Mouse (Mus musculus) urinary bladder, postnatal 36 days (tissue): ENCODE measurements around the gene Lgr5.

Source experiments
- DNase-seq, 2 experiments: peaks; one replicate each; pipeline ENCODE4 v3.0.0; 2022; ENCODE audit warnings: low spot score in 2 of 2, mixed read lengths in 1 of 2

Gene Lgr5

DNA sequence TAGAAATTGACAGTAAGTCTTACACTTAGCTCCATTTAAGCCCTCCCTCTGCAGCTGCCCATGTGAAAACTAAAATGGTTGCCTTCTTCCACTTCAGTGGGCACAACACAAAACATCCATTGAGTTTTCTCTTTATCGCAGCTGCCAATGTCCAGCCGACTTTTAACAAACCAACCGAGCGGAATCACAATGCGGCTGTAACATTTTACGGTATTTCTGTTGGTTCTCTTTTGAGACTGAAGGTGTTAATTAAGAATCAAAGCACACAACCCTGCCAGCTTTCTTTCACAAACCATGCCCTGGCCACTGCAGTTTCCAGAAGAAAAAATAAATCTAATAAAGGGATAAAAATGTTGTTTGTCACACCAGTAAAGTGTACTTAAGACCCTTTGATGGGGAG is 16.3 kb downstream of the Lgr5 start:
- DNase-seq: no peak

DNA sequence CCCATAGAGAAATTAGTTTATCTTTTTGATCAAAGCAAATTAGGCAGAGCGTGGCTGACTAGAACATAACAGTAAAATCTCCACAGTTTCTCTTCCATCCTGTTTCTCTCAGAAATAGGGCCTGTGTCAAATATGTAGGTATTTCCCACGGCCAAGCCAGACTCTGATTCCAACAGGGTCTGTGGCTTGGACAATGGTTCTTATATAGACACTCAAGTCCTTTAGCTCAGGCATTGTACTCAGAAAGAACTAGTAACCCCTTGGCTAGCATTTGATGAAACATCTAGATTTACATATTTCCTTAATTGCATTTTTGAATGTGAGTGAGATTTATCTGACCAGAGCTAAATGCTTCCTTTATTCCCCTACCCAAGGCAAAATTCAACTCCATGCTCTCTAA is 17.0 kb downstream of the Lgr5 start:
- no peak for DNase-seq

DNA sequence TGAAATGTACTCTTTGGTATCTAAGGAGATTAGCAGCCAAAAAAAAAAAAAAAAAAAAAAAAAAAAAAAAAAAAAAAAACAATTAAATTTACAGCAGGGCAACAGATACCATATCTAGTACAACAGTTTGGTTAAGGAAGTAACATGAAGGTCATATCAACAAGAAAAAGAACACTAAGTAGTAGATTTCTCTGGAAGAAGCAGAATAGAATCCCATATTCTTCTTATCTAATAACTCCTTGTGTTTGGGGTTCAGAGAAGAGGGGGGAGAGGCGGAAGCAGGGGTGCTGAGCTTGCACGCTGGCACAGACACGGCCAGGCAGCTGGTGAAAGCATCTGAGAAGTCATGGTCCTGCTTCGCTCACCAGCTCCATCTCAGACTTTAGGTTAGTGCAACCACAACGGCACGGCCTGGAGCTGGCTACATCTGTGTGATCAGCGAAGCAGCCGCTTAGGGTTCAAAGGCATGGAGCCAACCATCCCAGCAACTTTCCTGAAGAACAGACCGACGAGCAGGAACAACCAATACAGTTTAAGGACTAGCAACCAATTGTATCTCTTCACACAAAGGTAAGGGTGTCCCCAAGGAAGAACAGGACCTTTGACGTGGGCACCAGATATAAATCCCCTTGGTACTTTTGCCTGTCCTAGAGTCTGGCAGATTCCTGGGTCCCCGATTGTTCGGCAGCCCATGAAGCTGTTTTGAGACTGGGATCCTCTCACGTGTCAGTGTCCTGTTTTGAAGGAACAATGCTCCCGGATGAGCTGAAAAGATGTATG is 17.7 kb downstream of the Lgr5 start, which contains the start of gene A930009A15Rik:
TSS of gene A930009A15Rik (plus strand) at position 275 of the 780 bp plus-strand sequence.
- DNase-seq: no peak

DNA sequence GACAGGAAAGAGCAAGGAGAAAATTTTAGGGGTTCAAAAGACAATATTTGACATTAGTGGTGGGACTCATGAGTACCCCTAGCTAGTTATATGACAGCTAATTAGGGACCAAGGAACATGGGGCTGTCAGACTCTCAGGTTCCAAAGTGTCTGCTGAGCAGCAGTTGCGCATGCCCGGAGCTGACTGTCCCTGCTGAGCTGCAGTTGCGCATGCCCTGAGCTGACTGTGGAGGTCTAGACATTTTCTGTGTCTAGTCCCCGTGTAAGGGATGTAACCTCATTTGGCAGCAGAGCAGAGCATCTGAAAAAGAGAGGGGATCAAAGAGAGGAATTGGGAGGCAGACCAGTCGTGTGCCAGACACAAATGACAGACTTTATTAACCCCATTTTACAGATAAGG is 23.6 kb downstream of the Lgr5 start:
- DNase-seq: no peak

DNA sequence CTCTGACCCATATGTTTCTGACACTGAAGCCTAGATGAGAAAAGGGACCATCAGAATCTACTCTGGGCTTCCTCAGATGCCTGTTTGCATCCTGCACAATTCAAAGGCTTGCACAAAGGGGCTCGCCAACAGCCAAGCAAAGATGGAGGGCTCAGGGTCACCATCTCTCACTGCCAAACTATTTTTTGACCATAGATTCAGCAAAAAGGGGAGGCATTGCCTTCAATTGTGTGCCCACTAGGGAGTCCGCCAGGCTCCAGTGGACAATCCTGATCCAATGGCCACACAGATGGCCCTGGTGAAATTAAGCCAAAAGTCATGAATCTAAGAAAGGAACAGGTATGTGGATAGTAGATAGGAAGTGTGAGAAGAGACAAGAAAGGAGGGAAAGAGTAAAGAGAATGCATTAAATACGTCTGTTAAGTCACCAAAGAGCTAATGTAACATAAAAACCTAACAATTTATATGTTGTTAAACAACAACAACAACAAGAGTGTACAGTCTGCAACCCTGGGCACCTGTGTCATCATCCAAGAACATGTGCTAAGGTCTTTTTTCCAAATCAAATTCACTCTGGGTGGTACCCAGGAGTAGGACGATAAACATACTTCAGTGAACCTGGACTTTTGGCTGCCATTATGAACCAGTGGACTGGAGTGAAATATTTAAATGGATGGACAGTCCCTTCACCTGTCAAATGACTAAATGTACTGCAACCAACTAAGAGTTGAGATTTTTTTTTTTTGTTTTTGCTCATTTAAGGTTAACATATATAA is 24.5 kb downstream of the Lgr5 start:
- no peak for DNase-seq

DNA sequence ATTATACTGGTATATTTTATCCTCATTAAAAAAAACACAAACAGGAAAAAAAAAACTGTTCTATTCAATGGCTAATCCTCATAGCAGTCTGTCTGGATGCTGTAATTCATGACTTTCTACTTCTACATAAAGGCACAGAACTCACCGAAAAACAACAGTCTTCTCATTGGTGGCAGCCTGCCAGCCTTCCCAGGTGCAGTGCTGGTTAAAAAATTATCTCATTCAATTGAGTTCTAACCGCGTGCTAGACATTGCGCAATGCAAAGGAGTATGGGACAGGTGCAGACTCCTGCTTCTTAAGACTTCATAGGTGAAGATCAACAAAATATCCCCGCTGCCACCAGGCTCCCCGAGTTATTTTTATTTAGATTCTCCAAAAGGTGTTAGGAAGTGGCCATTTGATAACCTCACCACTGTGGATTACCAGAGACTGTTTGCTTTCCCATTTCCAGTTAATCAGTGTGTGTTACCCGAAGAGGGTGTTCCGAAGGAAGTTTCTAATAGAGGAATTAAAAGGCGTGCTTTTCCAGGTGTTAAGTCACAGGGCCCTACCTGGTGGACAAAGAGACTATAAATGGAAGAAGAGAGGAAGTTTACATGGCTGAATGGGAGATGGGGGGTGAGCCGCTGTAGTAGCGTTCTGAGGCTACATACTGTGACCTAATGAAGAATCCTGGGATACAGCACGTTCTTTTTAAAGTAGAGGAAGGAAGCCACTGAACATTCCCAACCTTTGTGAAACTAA is 26.3 kb downstream of the Lgr5 start:
- DNase-seq: no peak

DNA sequence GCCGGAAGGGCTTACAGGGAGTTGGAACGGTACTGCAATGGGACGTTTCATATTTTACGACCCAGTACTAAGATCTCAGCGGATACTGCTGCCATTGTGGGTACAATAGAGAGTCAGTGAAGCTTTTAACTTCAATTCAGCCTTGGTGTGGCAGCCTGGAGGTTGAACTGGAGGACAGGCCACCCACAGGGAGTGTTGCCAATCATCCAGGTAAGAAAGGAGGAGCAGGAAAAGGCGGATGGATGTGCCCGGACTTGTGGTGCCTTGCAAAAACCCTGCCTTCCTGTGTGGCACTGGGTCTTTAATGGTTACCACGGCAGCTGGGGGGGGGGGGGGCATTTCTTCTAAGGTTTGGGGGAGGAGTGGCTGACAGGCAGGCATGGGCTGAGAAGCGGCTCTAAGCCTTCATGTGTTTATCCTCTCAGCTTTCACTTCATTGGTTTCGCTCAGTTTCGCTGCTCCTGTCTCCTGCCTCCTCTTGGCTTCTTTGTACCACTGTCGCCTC is 30.8 kb downstream of the Lgr5 start:
- no peak for DNase-seq

DNA sequence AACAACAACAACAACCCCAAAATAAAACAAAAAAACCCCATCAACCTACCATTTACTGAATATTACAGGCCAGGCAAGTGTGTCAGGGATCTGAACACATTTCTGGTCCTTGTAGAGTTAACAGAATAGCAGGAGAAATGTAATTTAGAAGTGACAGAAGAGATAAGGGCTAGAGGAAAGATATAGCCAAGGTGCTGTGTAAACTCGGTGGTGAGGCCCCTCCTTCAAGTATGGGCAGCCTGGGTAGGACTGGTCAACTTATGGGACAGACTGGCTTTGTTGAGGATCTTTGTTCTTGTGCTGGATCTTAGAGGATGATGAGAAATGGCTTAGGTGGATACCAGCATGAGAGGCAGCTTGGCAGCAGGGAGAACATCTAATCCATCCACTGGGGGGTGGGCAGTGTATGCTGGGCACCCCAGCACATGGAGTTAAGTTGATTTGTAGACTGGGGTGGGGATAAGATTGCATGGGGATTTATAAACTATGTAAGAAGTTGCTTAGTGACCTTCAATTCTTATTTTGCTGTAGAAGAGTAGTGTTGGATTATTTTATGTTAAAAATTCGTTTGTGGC is 32.3 kb downstream of the Lgr5 start:
- DNase-seq: no peak

DNA sequence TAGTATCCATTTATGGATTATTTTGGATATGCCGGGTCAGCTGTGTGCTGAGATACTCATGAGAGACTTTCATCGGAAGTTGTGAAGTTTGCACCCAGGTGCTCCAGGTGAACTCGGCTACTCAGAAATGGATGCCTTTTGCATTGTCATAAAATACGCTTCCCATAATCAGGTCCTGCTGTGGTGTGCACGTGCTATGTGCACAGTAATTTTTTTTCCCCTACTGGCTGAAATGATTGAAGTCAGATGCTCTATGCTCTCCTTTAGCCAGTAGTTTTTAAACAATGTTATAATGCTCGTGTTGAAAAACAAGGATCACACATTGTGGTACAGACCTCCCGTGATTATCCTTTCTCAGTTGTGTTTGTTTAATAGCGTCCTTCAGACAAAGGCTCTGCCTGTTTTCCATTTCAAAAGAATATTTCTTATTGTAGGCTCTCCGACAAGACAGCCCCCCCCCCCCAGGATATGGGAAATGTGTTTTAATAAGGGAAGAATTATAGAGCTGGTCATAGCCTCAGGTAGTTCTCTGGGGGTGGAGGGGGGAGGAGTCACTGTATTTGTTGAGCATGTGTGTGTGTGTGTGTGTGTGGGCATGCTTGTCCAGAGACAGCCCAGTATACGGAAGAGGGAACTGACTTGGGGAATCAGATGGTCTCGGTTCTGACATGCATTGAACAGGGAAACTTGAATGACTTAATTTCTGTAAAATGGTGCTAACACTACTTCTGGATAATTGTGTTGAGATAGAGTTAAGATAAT is 34.0 kb downstream of the Lgr5 start:
- no peak for DNase-seq

DNA sequence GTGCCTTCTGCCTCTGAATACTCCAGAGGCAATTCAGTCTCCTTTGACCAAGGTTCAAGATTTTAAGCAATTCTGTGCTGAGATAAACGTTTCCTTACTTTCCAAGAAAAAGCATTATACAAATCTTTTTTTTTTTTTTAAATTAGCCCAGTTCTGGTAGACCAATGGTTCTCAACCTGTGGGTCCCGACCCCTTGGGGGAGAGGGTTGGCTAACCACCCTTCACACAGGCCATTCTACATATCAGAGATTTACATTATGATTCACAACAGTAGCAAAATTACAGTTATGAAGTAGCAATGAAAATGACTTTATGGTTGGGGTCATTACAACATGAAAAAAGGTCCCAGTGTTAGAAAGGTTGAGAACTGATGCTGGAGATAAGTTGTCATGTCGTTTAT is 36.5 kb downstream of the Lgr5 start:
- no peak for DNase-seq

DNA sequence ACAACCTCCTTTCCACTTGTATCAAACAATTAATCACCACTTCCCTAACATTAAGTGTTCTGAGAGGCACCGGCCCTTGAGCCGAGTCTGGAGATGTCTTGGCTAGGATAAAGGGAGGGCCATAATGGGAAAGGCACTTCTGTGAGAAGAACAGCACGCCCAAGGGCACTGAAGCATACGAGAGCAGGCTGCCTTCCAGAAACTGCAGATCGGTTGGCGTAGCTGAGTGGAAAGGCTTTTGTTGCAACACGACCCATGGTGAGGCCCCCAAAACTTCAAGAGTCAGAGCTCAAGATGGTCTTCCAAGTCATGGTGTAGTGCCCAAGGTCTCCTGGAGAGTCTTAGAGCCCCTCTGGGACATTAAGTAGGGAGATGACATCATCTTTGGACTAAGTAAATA is 37.3 kb downstream of the Lgr5 start:
- no peak for DNase-seq

DNA sequence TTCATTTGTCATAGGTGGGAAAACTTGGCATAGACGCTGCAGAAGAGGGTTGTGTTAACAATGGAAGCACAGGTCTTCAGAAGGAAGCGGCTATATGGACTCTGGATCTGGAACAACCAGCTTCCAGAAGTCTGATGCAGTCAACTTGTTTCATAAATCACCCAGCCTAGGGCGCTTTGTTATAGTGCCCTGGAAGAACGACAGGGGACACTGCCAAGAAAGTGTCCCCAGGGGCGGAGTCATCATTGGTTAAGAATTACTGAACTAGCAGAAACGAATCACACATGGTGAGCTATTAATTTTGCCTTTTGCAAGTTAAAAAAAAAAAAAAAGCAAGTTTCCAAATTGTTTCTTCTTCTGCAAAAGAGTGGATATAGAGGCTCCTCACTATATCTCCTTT is 44.7 kb downstream of the Lgr5 start:
- no peak for DNase-seq

DNA sequence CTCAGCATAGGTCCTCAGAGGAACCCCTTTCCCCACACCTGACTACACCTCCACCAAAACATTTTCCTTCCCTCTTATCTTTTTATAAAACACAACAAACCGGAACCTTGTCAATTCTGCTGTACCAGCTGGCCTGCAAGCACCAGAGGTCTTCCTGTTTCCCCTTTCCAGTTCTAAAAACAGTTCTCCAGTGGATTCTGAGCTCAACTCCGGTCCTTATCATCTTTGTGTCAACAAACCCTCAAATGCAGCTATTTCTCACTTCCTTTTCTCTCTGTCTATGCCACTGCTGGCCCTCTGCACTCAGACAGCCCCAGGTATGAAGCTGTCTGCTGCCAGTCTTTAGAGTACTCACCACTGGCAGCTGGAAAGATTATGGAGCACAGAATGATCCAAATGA is 56.8 kb downstream of the Lgr5 start:
- DNase-seq: no peak

DNA sequence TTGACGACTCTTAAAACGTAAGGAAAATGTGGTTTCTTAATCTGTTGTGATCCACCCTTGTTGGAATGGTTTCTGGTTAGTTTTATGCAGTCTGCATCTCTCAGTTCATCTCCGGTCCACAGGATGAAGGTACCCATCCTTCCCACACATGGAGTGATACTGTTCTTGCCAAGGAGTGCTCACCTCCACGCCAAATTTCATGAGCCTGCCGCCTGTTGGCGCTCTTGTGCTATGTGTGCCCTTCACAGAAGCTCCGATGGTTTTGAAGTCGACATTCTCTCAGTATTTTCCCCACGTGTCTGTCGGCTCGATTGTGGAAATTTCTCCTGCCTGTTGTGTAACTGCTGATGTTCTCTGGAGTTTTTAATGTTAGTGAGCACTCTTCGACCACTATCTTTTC is 57.8 kb downstream of the Lgr5 start:
- no peak for DNase-seq

DNA sequence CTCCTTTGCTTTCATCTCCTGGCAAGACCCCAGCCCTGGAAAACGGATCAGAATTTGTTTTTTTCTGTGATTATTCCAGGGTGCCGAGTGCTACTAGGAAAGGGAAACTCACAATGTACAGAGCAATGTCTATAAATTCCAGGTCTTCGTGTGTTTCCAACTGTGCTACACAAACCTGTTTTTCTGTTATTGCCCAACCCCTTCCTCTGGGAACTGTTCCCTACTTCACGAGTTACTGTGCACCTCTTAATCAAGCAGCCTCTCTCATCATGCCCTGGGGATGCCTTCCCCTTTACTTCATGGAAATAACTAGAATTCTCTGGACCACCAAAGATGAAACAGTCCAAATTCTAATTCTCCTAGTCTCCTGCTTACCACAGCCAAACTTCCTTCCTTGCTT is 58.7 kb downstream of the Lgr5 start:
- no peak for DNase-seq

DNA sequence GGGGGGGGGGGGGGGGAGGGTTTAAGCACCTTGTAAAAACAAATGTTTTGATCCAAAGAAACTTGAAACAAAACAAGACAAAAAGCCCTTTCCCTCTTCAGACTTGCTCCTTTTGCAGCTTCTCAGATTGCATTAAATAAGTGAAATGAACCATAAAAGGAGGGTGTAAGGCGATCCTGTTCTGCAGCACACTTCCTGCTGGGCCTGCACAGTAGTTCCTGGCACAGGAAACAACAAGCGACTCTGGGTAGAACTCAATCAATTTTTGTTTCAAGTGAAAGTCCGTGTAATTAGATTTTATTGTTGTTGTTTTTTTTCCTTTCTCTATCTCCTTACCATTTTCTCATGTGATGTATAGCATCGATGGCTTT is 66.5 kb downstream of the Lgr5 start:
- no peak for DNase-seq

DNA sequence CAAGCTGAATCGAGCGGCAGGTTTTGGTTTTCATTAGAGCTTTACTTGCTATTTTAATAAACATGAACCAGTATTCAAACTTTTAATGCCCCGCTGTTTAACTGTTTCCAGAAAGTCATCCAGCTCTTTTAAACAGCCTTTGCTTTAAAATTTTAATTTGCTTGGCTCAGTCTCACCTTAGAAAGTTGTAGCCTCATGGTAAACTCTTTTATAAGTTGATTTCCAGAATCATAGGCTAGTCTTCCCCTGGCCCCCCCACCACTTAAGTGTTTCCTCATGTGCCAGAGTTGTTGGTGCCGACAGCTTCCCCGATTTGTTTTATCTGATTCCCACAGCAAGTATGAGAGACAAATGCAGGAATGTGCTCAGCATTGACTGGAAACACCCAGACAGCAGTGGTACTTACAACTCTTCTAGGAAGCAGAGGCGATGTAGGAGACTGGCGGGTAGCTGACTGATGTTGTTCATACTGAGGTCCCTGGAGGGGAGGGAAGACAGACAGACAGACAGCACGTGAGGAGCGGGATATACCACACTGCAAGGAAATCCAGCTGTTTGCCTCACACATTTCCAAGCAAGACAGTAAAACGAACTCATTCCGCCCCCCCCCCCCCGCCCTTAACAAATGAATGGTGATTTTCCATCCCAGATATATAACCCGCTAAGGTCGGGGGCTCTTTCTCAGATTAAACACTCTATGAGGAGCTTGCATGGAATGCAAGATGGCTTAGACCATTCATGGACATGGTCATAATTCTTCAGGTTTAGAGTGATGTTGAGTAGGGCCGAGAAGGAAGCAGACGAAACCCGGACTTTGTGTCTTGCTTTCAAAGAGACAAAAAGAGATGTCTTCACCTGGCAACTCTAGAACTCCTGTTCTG is 67.1 kb downstream of the Lgr5 start:
- DNase-seq: no peak

DNA sequence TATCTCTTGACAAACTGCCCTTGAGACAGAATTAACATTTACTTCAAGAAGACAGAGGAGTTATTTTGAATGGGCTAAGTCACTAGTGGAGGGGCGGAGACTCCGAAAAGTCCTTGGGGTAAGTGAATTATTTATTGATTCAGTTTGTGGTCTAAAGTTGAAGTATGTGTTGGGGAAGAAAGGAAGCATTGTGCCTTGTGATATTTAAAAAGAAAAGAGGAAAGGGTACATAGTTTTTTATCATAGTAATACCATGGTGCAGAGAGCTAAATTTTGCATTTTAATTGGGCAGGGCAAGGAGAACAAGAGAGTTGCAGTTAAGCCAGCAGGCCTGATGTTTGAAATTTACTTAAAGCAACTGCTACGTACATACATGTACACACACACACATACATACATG is 68.7 kb downstream of the Lgr5 start:
- no peak for DNase-seq

DNA sequence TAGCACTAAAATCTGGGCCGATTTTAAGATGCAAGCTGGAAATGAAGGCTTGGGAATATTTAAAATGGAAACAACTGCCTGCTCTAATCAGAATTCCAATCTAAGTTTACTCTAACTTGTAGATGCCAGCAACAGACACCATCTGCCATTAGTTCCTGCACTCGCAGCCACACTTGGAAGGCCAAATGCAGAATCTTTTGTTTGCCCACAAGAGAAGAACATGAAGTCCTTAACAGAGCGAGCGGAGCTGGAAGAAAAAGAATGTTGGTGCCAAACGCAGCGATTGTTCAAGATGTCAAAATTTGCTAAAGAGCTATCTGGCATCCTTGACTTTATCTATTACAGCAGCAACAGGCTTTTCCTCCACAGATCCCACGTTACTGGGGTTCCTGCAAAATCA is 72.1 kb downstream of the Lgr5 start:
- no peak for DNase-seq

DNA sequence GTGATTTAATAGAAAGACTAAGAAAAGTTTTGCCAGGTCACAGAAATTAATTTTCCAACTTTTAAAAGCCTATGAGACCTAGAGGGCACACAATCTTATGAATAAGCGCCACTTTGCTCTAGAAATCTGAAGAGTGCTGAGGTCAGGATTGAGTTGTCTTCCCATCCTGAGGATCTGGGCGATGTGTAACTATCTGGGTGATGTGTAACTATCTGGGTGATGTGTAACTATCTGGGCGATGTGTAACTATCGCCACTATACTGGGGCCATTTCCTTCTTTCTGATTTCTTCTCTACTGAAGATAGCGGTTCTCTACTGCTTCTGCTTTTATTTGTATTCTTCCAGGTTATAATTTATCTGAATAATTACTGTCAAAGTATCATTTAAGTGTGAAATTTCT is 76.6 kb downstream of the Lgr5 start:
- DNase-seq: no peak
